Mouse (Mus musculus) small intestine, adult 2 months (tissue): Measurements from ENCODE around the gene Marco.

Source experiments
- CTCF ChIP-seq: fragments of 200-500 bp; IDR thresholded peaks from 2 replicates; pipeline ENCODE4 v1.5.1; 2012; ENCODE audit warnings: low read depth, mild to moderate bottlenecking, control low read depth, inconsistent platforms, low read length, moderate library complexity, mixed read lengths; ENCODE audit not compliant: insufficient replicate concordance, insufficient read length; ENCODE audit errors: extremely low read depth
- POLR2A ChIP-seq: fragments of 200-500 bp; IDR thresholded peaks from 2 replicates; pipeline ENCODE4 v1.6.1; 2012; ENCODE audit warnings: low read depth, mild to moderate bottlenecking, control low read depth, inconsistent platforms, low read length, moderate library complexity

DNA sequence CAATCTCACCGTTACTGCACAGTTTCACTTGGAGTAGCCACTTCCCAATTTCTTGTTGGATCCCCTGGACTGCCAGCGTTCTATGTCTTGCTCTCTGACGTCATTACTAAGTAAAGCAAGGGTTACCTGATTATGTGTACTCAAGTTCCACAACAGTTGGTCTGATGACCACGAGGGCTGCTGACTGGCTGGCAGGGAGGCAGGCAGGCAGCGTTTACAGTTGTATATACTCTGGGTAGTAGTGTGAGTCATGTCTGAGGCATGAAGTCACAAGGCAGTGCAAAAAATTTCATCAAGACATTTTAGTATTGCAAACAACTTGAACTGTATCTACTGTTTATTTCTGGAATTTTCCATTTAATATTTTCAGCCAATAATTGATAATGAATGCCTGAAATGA lies 74.7 kb downstream of the Marco start:
- TF ChIP-seq CTCF: no peak
- no peak for TF ChIP-seq POLR2A
